Mouse (Mus musculus): Measurements from ENCODE around the gene Zfp101. TPM values are rescaled to one million over a fixed set of nuclear protein-coding genes. Genes with fewer than 3 reads are reported as not detected.

The Zfp101 gene
- polyA plus RNA-seq, 1 experiment from 2014 or later, result 13.0 TPM

Other genes with a start within 250 kb of the Zfp101 start
- gene Olfr55, start 226.2 kb downstream of the Zfp101 start, polyA plus RNA-seq (2015; fragmentation: Nextera tagmentation; extraction: Ambion mirVana), result not detected in 2 replicates
- not detected in 2 replicates for gene Olfr239, start 203.3 kb downstream of the Zfp101 start, polyA plus RNA-seq (2015; fragmentation: Nextera tagmentation; extraction: Ambion mirVana)
- 0.04 TPM in 2 replicates for gene Olfr1564, start 173.0 kb downstream of the Zfp101 start, polyA plus RNA-seq (2015; fragmentation: Nextera tagmentation; extraction: Ambion mirVana)
- 22.3 and 22.4 TPM in 2 replicates for gene Zfp955a, start 139.5 kb downstream of the Zfp101 start, polyA plus RNA-seq (2015; fragmentation: Nextera tagmentation; extraction: Ambion mirVana)
- 0.03 and 0.05 TPM in 2 replicates for gene Olfr63, start 130.0 kb downstream of the Zfp101 start, polyA plus RNA-seq (2015; fragmentation: Nextera tagmentation; extraction: Ambion mirVana)
- gene Zfp955b, start 105.1 kb downstream of the Zfp101 start, polyA plus RNA-seq (2015; fragmentation: Nextera tagmentation; extraction: Ambion mirVana), result 18.6 and 19.5 TPM in 2 replicates
- 13.1 and 13.7 TPM in 2 replicates for gene Zfp81, start 35.8 kb downstream of the Zfp101 start, polyA plus RNA-seq (2015; fragmentation: Nextera tagmentation; extraction: Ambion mirVana)
- gene Actl9, start 38.3 kb upstream of the Zfp101 start, polyA plus RNA-seq (2015; fragmentation: Nextera tagmentation; extraction: Ambion mirVana), result not detected in 2 replicates
- 60.6 and 60.7 TPM in 2 replicates for gene Adamts10, start 129.6 kb upstream of the Zfp101 start, polyA plus RNA-seq (2015; fragmentation: Nextera tagmentation; extraction: Ambion mirVana)
- 1.6 and 2.3 TPM in 2 replicates for gene Myo1f, start 161.1 kb upstream of the Zfp101 start, polyA plus RNA-seq (2015; fragmentation: Nextera tagmentation; extraction: Ambion mirVana)
- gene Zfp414, start 234.4 kb upstream of the Zfp101 start, polyA plus RNA-seq (2015; fragmentation: Nextera tagmentation; extraction: Ambion mirVana), result 60.6 and 75.8 TPM in 2 replicates
- 0.44 and 0.56 TPM in 2 replicates for gene Pram1, start 243.4 kb upstream of the Zfp101 start, polyA plus RNA-seq (2015; fragmentation: Nextera tagmentation; extraction: Ambion mirVana)